Mouse (Mus musculus) adrenal gland, postnatal 4 days (tissue): ENCODE measurements around the gene Prima1. TPM values are rescaled to one million over a fixed set of nuclear protein-coding genes. Genes with fewer than 3 reads are reported as not detected.
A peak's percentile ranks its signal among the peaks of the same experiment; 100 is the strongest.

Source experiments
- DNase-seq, 2 experiments: peaks; one replicate each; pipeline ENCODE4 v3.0.0; 2021 to 2022; ENCODE audit warnings: low spot score in 2 of 2, mixed read lengths in 2 of 2
- long read RNA-seq, 2 experiments: library from polyadenylated mRNA; stranded (forward); transcript quantifications; one replicate each; pipeline ENCODE4 v2.0.0; 2021
- total RNA-seq, 2 experiments: library from RNA; stranded (reverse); gene quantifications; 2 replicates each; pipeline ENCODE4 v1.2.3; 2021

Gene Prima1
- total RNA-seq, result 1 to 10 TPM; 4.8 to 6.9 TPM
- long read RNA-seq, experiment 1, partial matches to known transcripts, result 2 of 4 reads
- long read RNA-seq, experiment 1, other reads (novel, unspliced or antisense), result 2 of 4 reads
- long read RNA-seq, experiment 2, result 0 reads

DNA sequence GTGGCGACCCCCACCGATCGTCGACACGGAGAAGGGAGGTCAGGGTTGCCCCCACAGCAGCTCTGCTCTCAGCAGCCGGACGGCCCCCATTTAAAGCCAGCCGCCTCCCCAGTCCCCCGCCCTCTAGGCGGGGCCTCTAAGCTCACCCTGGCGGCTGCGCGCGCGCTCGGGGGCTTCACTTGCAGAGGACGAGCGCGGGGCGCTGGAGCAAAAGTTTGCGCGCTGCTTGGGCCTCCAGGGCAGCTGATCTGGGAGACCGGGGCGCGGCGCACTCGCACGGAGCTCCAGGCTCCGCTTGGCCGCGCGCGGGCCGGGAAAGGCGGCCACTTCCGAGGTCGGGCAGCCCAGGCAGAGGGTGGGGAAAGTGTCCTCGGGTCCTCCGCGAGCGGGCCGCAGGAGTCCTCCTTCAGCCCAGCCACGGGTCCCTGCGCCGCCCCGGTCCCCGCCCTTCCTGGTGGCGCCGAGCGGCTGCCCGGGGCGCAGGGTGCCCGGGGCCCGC, at the start of gene Prima1:
TSS of gene Prima1 (minus strand) at position 68 of the 499 bp plus-strand sequence.
- peak; percentile 37 to 50 for DNase-seq

DNA sequence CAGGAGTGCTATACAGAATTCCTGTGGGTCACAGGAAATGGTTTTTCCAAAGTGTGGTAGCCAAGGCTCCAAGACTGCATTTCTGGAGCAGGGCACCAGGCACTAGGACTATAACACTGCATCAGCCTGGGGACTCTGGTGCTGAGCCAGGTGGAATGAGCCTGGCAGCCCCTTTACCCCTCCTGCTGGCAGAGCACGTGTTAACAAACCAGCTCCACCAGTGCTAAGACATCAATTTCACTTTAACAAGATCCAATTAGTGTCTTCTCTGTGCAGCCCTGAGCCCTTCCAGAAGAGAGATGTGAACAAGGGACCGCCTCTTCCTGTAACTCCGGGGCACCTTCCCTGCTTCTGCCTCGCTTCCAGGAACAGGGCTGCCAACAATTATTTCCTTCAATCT, 45.3 kb upstream of the Prima1 start:
- no peak for DNase-seq

DNA sequence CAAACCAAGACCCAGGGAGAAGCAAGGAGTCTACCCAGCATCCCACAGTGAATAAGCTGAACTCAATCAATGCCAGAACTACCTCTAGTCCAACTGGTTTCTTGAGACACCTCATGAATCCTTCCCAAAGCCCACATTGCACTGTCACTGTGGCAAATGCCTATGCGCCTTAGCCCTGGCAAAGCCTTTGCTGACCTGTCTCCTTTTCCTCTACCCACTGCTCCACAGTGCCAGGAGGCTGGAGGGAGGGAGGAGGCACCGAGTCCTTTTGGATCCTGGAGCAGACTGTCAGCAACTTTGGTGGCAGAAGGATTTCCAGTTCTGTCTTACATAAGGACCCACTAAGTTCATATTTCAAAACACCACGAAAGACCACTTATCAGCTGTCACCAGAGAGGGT, 41.5 kb upstream of the Prima1 start:
- DNase-seq, result no peak

DNA sequence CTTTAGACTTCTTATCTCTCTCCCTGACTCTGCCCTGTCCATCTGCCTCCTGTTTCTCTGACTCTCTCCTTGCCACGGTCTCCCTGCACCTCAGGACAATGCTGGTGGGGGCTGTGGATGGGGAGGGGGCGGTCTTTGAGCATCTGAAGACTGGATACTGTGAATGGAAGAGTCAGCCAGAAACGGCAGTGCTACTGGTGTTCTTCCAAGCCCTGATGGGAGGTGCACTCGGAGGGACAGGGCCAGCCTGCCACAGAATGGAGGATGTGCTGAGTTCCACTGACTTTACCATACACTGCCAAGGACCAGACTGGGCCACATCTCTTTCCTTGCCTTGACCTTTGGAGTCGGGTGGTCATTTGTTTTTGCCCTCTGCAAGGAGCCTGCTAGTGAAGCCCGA, 41.0 kb upstream of the Prima1 start:
- DNase-seq, result no peak

DNA sequence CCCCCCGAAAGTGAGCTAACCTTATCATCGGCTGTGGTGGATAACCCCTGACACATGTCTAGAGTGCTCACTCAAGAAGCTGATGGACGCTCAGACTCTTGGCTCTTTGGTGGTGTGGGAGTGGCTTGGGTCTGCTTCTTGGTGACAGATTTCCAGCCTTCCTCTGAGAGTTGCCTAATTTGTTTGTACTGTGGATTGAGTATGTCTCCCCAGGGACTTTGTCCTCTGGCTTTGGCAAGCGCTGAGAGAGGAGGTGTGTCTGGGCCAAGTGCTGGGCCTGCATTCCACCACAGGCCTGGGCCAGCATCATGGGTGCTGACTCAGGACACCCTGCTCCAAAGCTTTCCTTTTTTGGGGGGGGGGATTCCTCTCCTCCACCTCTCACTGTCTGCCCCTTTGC, 40.0 kb upstream of the Prima1 start:
- no peak for DNase-seq

DNA sequence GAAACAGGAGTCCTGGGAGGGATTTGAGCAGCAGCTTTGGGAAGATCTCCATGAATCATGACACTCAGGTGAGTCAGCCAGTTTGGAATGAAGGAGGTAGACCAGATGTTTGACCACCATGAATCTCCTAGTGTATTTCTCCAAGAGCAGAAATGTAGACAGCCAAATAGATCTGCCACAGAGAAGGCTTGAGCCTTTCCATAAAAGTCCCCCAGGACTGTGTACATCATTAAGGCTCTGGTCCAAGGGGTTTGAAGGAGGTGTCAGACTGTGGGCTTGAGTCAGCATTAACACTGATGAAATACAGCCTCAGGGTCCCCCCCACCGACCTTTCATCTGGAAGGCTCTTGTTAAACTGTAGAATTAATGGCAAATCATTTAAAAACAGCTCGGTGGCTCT, 39.5 kb upstream of the Prima1 start:
- DNase-seq, result no peak

DNA sequence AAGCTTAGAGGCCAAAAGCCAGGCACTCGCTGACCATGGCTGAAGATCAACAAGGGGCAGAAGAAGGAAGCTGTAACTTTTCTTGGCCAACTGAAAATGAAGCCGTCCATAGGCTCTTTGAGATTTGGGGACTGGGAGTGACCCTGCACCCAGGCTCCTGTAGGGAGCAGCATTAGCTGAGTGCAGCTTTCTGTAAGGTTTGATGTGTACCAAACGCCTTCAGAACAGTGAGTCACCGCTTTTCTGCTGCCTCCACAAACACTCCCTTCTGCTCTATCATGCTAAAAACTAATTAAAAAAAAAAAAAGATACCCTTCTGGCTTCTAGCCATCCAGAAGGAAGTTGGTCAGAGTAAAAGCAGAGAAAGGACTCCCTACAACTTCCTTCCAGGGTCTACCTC, 34.5 kb upstream of the Prima1 start:
- no peak for DNase-seq

DNA sequence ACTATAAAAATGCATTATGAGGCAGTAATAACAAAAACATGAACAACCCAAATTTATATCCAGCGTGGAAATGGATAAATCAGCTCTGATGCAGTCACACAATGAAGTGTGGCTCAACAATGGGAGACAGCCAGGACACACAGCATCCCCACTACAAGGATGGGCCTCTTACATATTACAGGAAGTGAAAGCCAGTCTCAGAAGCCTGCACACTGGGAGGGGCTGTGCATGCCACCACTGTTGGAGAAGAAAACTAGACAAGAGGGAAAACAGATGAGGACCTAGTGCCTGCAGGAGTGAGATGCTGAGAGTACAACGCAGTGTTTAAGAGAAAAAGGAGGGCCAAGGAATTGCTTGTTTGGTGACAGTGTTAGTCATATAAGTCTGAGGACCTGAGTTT, 31.8 kb upstream of the Prima1 start:
- DNase-seq, result no peak

DNA sequence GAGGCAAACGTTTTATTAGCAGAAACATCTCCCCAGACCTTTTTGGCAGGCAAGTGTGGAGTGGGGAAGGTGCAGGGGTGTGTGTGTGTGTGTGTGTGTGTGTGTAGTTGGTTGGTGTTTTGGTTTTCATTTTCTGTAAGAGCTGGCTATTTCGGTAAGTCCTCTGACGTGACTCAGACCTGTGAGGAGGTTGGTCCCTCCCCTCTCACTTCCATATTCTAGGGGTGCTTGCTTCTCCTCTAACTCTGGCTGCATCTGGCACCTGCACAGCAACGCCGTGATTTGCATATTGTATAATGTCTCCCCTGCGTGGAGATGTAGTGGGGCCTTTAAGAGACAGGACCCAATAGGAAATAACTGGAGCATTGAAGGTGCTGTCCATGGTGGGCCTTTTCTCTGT, 31.1 kb upstream of the Prima1 start:
- no peak for DNase-seq

DNA sequence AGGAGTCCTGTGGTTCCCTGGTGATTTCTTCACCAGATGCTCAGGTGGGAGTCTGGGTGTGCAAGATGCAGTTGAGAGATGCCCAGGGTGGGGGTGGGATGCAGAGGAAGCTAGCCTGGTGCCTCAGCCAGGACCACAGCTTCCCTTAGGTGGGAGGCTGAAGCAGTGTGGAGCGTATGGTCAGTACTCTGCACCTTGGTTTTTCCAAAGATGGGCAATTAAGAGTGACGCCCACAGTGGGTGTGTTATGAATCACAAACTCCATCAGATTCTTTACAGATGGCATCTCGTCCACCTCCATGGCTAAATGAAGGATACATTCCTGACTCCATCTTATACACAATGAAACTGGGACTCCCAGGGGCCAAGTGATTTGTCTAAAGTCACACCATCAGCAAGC, 30.2 kb upstream of the Prima1 start:
- no peak for DNase-seq

DNA sequence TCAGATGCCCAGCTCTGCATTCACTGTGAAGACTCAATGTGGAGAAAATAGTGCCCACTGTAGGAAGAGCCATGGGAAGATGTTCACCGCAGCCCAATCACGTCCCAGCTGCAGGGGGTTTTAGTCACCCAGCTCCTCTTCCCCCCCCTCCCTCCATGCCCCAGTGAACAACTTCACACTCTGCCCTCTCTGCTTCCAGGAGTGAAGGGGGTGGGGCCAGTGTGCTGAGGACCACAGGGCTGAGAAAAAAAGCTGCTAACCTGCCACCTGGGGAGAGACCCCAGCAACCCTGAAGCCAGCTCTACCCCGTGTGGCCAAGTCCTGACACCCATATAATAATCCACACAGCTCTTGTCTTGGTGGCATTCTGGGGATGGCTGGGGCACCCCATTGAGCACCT, 24.7 kb upstream of the Prima1 start:
- DNase-seq, result no peak

DNA sequence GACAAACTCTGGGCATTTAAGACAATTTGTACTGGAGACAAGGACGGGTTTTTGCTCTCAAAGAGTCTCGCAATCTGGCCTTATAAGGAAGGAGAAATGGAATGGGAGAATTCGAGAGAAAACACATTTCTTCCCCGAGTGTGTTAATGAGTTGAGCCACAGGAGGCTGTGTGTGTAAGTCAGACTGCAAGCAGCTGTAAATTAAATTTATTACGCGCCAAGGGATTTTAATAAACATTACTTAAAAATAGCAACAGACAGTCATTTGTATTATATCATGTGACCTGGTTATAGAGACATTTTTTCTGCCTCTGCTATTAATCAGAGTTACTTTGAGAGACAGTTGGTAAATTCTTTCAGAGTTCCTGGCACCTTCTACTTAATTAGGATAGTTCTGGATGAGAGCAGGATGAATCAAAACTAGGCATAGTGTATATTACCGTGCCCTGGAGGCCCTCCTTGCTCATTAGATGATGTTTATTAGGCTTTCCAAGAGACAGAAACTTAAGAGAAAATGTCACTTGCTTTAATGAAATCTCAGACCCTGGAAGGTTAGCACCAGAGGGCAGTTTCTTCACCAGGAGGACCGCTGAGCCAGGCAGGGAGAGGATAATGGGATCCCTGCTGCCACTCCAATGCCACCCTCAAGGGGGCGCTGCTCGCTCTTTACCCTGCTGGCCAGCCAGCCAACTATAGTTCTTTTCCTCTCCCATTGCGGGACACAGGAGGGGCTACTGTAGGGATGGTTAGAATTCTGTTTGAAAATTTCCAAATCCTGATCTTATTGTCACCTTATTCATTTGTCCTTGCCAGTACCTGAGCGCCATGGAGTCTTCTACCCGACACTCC, 20.3 kb upstream of the Prima1 start:
- DNase-seq, result peak in 1 of 2 experiments; percentile 15

DNA sequence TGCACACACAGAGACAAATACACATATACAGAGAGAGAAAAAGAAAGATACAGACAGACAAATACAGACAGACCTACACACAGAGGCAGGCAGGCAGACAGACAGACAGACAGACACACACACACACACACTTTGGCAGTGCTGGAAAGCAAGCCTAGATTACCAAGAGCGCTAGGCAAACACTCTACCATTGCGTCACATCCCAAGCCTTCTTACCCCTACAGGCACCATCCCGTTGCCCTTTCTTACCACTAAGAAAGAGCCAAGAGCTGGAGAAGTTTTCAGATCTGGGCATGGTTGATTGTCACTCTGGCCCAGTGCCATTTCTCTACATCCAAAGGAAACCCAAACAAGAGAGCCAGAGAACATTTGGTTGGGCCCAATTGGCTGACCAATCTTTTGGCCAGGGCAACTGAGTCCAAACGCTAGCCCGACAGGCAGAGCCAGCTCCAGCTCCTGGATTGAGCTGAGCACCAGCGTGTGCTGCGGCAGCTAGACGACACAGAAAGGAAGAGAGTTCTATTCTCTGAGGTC, 11.0 kb upstream of the Prima1 start:
- DNase-seq, result no peak

DNA sequence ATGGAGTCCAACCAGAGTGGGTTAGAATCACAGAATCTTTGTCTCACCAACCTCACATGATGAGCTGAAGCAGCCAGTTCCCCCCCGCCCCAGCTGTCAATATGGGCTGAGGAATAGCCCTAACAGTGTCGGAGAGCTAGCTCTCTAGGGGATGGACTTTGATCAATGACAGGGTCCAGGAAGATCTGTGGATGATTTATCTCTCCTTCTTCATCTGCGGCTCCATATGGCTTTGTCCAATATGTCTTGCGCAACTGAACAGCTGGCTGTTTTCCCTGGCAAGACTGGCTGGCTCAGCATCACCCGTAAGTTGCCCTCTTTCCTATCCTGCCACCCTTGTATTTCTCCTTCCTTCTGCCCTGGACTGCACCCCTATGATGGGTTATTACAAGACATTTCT, 9.2 kb upstream of the Prima1 start:
- DNase-seq, result no peak

DNA sequence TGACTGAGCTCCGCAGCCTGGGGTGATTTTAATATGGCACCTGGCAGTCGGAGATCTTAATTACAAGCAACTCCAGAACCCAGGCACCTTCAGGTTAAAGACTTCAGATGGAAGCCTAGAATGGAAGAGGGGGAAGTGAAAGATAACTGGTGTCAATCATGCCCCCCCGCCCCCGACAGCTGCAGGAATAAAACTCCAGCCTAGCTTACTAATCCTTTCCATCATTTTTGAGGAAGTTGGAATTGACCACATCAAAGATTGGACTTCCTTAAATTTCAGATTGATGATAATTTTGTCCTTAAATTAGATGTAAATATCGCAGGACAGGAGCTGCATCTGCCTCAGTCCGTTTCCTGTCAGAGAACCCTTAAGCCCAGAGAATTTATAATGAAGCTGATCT, 8.4 kb upstream of the Prima1 start:
- DNase-seq, result no peak

DNA sequence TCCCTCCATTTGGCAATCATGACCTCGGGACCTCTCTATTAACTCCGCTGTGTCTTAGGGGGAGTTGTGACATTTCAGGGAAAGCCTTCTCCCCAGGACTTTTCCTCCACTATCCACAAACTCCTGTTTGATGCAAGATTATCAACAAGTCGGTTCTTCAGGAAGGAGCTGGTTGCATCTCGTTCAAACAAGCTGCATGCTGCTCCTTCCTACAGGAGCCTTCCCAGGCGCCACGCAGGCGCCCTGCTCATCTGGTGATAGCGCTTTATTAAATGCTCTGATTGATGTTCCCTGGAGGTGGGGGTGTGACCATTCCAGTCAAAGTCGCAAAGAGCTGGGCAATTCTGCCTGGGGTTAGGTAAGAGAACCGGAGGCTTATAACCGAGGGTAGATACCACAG, 1.1 kb upstream of the Prima1 start:
- no peak for DNase-seq

DNA sequence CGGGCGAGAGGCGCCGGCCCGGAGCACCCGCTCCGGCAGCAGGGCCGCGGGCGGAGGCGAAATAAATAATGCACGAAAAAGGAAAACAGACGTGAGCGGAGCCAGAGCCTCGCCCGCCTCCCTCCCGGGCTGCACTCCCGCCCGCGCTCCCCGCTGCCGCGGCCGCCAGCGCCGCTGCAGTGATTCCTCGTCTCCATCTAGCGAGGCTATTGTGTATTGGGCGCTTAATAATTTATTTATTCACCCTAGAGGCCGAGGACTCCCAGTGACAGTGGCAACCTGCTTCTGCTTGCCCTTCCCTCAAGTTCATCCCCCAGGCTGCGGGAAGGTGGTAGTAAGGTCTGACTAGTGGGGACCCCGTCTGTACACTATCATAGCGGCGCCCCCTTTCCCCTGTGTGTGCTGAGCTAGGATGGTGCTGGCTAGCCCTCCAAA, 658 bp upstream of the Prima1 start:
- DNase-seq, result peak; percentile 28 to 31

DNA sequence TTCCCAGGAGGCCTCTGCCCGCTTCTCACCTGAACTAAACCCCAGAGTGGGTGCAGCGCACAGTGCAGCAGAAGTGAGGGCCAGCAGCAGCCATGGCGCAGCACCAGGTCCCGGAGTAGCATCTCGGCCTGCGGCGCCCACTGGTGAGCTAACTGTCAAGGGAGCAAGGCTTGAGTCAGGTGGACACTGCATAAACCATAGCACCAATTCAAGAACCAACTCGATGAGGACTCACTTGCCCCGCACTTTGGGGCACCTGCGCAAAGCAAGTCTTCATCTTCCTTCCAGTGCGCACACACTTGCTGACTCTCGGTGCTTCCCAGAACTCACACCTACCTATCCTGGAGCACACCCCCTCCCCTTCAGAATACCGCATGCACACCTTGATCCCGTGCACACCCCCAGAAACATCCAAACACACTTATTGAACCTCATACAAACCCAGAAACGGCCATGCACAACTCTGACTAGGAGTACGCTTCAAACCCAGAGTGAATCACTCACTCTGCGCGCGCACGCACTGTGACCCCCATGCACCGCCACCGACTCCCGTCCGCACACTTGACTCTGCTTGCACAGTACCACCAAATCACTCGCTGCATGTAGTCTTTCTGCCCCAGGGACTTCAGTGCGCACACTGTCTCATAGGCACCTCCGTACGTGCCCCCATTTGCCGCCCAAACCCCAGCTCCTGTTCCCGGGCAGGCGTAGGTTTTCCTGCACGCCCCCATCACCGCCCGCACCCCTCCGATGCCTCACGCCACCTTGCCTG, 453 bp downstream of the Prima1 start:
- no peak for DNase-seq

DNA sequence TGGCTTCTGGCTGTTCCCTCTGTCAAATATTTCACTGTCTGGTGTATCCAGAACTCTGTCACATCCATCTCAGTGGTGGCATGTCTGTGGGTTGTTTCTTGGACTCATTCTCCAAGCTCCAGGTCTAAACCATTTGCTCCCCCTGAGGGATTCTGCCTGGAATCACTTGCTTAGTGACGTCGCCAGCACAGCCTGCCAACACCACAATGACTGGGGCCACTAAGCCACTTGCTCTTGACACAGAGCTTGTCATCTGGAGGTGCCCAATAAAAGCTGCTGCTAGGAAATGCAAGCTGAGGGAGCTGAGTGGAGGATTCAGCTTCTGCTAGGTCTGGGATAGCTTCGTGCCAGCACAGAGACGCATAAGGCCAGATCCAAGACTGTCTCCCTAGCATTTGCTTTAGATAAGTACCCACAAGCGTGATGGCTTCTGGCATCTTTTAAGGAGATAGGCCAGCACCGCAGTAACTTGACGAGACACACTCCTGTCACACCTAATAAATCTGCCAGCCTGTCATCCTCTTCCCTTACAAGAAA, 3.0 kb downstream of the Prima1 start:
- no peak for DNase-seq

DNA sequence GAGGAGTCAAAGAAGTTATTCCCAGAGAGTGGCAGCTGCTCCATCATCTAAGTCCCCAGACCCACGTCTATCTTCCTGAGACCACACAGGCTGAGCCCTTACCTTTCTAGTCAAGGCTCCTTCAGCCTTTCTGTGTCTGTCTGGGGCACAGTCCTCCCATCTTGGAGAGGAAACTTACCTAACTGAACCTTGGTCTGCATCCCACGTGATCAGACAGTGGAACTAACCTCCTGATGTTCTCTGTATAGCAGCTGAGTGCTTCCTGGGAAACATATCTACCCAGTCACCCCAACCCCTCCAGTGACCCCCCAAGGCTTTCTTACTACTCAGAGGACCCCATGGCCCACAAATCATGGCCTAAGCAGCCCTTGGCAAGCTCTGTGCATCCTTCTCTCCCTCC, 6.1 kb downstream of the Prima1 start:
- no peak for DNase-seq

DNA sequence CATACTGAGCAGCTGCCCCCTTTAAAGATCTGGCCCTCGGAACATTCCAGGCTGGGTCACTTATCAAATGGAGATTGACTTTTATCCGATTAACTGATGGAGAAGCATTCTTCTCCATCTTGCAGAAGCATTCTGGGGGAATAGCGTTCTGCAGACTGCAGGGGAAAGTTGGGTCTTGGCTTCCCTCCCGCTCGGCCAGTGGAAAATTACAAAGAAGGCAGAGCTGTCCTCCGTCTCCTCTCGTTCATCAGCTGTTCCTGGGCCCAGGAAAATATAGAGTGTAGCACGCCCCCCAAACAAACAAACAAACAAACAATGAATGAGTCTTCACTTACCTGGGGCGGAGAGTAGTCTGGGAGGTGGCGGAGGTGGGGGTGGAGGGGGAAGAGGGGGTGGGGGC, 6.7 kb downstream of the Prima1 start:
- no peak for DNase-seq

DNA sequence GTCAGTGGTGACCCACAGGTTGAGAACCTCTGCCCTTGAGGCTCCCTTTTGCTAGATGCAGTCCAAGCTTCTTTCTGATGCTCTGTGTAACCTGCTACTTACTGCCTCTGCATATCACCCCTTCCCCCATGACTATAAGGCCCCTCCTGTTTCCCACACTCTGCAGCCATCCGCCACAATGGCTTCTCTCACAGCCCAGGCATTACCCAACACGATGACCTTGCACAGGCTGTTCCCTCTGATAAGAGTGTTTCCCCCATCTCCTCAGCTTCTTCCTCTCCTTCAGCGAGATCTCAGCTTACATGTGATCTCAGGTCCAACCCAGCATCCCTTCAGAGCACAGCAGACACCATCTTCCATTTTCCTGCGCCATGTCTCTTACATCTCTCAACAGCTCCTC, 12.9 kb downstream of the Prima1 start:
- no peak for DNase-seq
